Mouse (Mus musculus) liver, embryonic 14.5 days (tissue): ENCODE measurements around the gene Gm16181. TPM values are rescaled to one million over a fixed set of nuclear protein-coding genes. Genes with fewer than 3 reads are reported as not detected.

ENCODE experiments used
- ATAC-seq: fragments of 200-750 bp; cut with Nextera tagmentation; 2 replicates; pipeline ENCODE4 v1.8.0; 2017; ENCODE audit warnings: moderate number of reproducible peaks, mild to moderate bottlenecking, moderate library complexity; ENCODE audit not compliant: insufficient read depth
- DNase-seq, 3 experiments: peaks; one replicate each; pipeline ENCODE4 v3.0.0-alpha.2; 2012 to 2013; ENCODE audit warnings: low read depth in 3 of 3, low spot score in 3 of 3
- H3K27ac ChIP-seq: fragments of 300-500 bp; sonication (generic); 2 replicates; pipeline ENCODE4 v1.5.1; 2014; ENCODE audit warnings: moderate library complexity, mild to moderate bottlenecking, control low read depth, inconsistent platforms
- H3K27me3 ChIP-seq: fragments of 300-500 bp; sonication (generic); 2 replicates; pipeline ENCODE4 v1.6.1; 2014; ENCODE audit warnings: mild to moderate bottlenecking, low read length, moderate library complexity; ENCODE audit not compliant: control insufficient read depth, insufficient read depth
- H3K36me3 ChIP-seq: fragments of 300-500 bp; sonication (generic); replicated peaks from 2 replicates; pipeline ENCODE4 v1.6.1; 2014; ENCODE audit warnings: low read depth; ENCODE audit not compliant: control insufficient read depth, insufficient read depth
- H3K4me1 ChIP-seq, 2 experiments: fragments of 200-500 bp in 1 of 2; fragments of 300-500 bp in 1 of 2; sonication (generic) in 1 of 2; replicated peaks; 2 replicates each; pipeline ENCODE4 v1.6.1; 2012 to 2014; ENCODE audit warnings: antibody characterized with exemption in 1 of 2, inconsistent platforms in 1 of 2, low read length in 1 of 2; ENCODE audit not compliant: control insufficient read depth in 2 of 2, insufficient read depth in 2 of 2
- H3K4me2 ChIP-seq: fragments of 300-500 bp; sonication (generic); 2 replicates; pipeline ENCODE4 v1.6.1; 2014; ENCODE audit warnings: low read depth, mild to moderate bottlenecking, control low read depth, moderate library complexity
- H3K4me3 ChIP-seq, 2 experiments: fragments of 200-500 bp in 1 of 2; fragments of 300-500 bp in 1 of 2; sonication (generic) in 1 of 2; 2 replicates each; pipeline ENCODE4 v1.5.1; 2012 to 2014; ENCODE audit warnings: low read depth in 2 of 2, low read length in 2 of 2, mild to moderate bottlenecking in 2 of 2, control low read depth in 1 of 2, inconsistent platforms in 1 of 2, moderate library complexity in 1 of 2; ENCODE audit not compliant: insufficient read depth in 1 of 2
- H3K9ac ChIP-seq: fragments of 300-500 bp; sonication (generic); replicated peaks from 2 replicates; pipeline ENCODE4 v1.6.1; 2014; ENCODE audit warnings: mild to moderate bottlenecking, control low read depth, moderate library complexity
- H3K9me3 ChIP-seq: fragments of 300-500 bp; sonication (generic); 2 replicates; pipeline ENCODE4 v1.6.1; 2016; ENCODE audit warnings: low read length, mixed read lengths; ENCODE audit not compliant: control insufficient read depth
- CTCF ChIP-seq: IDR thresholded peaks from 2 replicates; pipeline ENCODE4 v1.5.1; 2016; ENCODE audit warnings: antibody characterized with exemption, low read depth, control low read depth
- EP300 ChIP-seq: IDR thresholded peaks from 2 replicates; pipeline ENCODE4 v1.6.1; 2016; ENCODE audit warnings: antibody characterized with exemption, low read depth
- WGBS: fragments of 180-500 bp; shearing (Covaris S2); extraction: QIAGEN DNeasy Blood & Tissue Kit; methylation state at CpG from one replicate; pipeline ENCODE4 v1.1.7; 2014; ENCODE audit not compliant: insufficient replicate concordance; 5-methylcytosine and 5-hydroxymethylcytosine counted together
- polyA plus RNA-seq, 2 experiments: library from polyadenylated mRNA; depleted of rRNA in 1 of 2; stranded (reverse) in 1 of 2; unstranded in 1 of 2; fragments of >200 nt; fragmentation: Nextera tagmentation in 1 of 2; extraction: Ambion mirVana in 1 of 2; gene quantifications; 2 replicates each; pipeline versions ENCODE4 v1.2.1 to v1.2.3; 2012 to 2014

Gene Gm16181
- polyA plus RNA-seq, 2 experiments, result 0.21 TPM; not detected in 1

- ATAC-seq (0 out of 2 replicates have a peak, but pooled peaks have one; percentile 12), DNase-seq (no peak)
- H3K4me3 ChIP-seq, result peak overlapping the region; percentile 5 to 53; a peak in 3 of 4 replicates
- TF ChIP-seq EP300 (no peak), CTCF (no peak)
- no peaks in the 10 kb centered on the region for H3K27me3 ChIP-seq
- peak overlapping the region; percentile 64 for H3K4me2 ChIP-seq
- H3K4me1 ChIP-seq, result peaks cover 3 to 10% of the 10 kb centered on the region in 2 experiments; a peak in 3 of 4 replicates
- no peak overlapping the region for H3K9ac ChIP-seq
- no peaks in the 10 kb centered on the region for H3K36me3 ChIP-seq
- no peaks in the 10 kb centered on the region for H3K9me3 ChIP-seq
- H3K27ac ChIP-seq, result no peak overlapping the region
- 2% methylated on average over 4 of the region's 4 CpGs for WGBS
Observed at GRCm38 (mm10) chr17:35186681-35187080, 34.0 kb upstream of the Gm16181 start.

- Histone ChIP-seq H3K4me1 (peaks cover 3 to 11% of the 10 kb centered on the region in 2 experiments; a peak in 3 of 4 replicates), H3K4me2 (peak overlapping the region; percentile 15; the same call in 1 of the 2 replicates), H3K27ac (no peak overlapping the region)
Observed at GRCm38 (mm10) chr17:35187345-35187744, 33.3 kb upstream of the Gm16181 start.

GRCm38 (mm10) chr17:35187959-35188610 is 32.5 kb upstream of the Gm16181 start, which contains the start of gene Lst1:
Lst1 (minus strand) TSS chr17:35188439.
- no peak within 1 kb of the TSS for H3K27ac ChIP-seq
- no peak within 1 kb of the TSS for H3K9ac ChIP-seq
- H3K36me3 ChIP-seq, result no peaks in the 10 kb centered on the region
- 34% methylated on average over 7 of the region's 7 CpGs for WGBS
- H3K4me3 ChIP-seq, result 0 out of 4 replicates have a peak within 1 kb of the TSS, but pooled peaks have one; percentile 2 to 41
- ATAC-seq, result no peak
- TF ChIP-seq CTCF (no peak), EP300 (no peak)
- H3K4me1 ChIP-seq, result peaks cover 3 to 11% of the 10 kb centered on the region in 2 experiments; a peak in 3 of 4 replicates
- H3K9me3 ChIP-seq, result no peaks in the 10 kb centered on the region
- H3K27me3 ChIP-seq, result no peaks in the 10 kb centered on the region
- H3K4me2 ChIP-seq, result peak within 1 kb of the TSS; percentile 15; the same call in 1 of the 2 replicates
- DNase-seq, result no peak

More at GRCm38 (mm10) chr17:35187345-35187744, 33.3 kb upstream of the Gm16181 start:
- WGBS, result 59% methylated on average over 4 of the region's 4 CpGs
- Histone ChIP-seq H3K9ac (no peak overlapping the region), H3K27me3 (no peaks in the 10 kb centered on the region), H3K36me3 (no peaks in the 10 kb centered on the region), H3K4me3 (no peak overlapping the region), H3K9me3 (no peaks in the 10 kb centered on the region)
- DNase-seq, result no peak
- no peak for TF ChIP-seq CTCF
- TF ChIP-seq EP300, result no peak
- no peak for ATAC-seq

GRCm38 (mm10) chr17:35189186-35189585 is 31.4 kb upstream of the Gm16181 start:
- Histone ChIP-seq H3K9ac (no peak overlapping the region), H3K4me2 (no peak overlapping the region), H3K4me3 (no peak overlapping the region), H3K27ac (no peak overlapping the region), H3K27me3 (no peaks in the 10 kb centered on the region; the same call in 1 of the 2 replicates), H3K4me1 (peaks cover 3 to 11% of the 10 kb centered on the region in 2 experiments; a peak in 3 of 4 replicates), H3K36me3 (no peaks in the 10 kb centered on the region), H3K9me3 (no peaks in the 10 kb centered on the region)
- 0% methylated on average over 1 of the region's 1 CpGs for WGBS
- TF ChIP-seq EP300, result no peak
- no peak for TF ChIP-seq CTCF
- ATAC-seq (no peak), DNase-seq (no peak)

- Histone ChIP-seq H3K4me3 (no peak overlapping the region), H3K4me2 (no peak overlapping the region; the same call in 1 of the 2 replicates), H3K4me1 (peaks cover 3 to 11% of the 10 kb centered on the region in 2 experiments; a peak in 3 of 4 replicates), H3K9me3 (no peaks in the 10 kb centered on the region), H3K36me3 (no peaks in the 10 kb centered on the region), H3K9ac (no peak overlapping the region), H3K27me3 (peaks cover 6% of the 10 kb centered on the region), H3K27ac (no peak overlapping the region)
- no peak for DNase-seq
- WGBS, result 10% methylated on average over 4 of the region's 4 CpGs
- ATAC-seq, result no peak
- no peak for TF ChIP-seq CTCF
- TF ChIP-seq EP300, result no peak
Observed at GRCm38 (mm10) chr17:35190096-35190495, 30.5 kb upstream of the Gm16181 start.
